Mouse (Mus musculus) C2C12 (cell line): ENCODE measurements around the gene Ets1.

Experiments used
- CTCF ChIP-seq: IDR thresholded peaks from one replicate; pipeline ENCODE4 v1.5.1; 2011; ENCODE audit not compliant: control insufficient read depth, insufficient read depth, insufficient read length
- MYOG ChIP-seq: IDR thresholded peaks from one replicate; pipeline ENCODE4 v1.6.1; 2011; ENCODE audit not compliant: control insufficient read depth, insufficient read length; ENCODE audit errors: extremely low read depth
- USF1 ChIP-seq: IDR thresholded peaks from one replicate; pipeline ENCODE4 v1.6.1; 2011; ENCODE audit warnings: low read depth, mild to moderate bottlenecking, control low read depth, moderate library complexity

DNA sequence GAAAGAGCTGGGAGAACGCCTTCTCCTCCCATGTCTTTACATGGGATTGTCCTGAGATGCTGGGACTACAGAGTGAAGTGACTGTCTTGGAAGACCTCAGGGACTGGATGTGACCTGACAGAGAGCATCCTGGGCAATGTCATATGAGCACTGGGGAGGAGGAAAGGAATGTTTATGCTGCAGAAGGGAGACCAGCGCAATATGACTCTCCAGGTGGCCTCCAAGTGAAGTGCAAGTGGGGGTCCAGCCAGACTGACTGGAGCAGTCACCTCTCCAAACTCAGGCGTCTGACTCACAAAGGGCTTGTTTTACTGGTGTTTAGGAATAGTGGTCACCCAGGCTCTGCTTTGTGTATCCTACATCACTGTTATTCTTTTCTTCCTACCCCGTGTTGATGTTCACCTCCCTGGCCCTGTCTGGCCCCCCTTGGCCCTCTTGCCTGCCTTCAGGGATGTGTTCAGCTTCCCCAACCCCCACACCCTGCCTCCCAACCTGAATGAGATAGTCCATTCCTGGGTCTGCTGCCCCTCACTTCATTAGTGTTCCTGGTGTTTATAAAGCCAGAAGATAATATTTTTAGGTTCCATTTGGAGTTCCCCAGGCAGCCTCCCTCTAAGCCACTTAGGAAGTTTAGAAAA, 42.2 kb downstream of the Ets1 start:
- no peak for TF ChIP-seq USF1
- TF ChIP-seq CTCF: no peak
- TF ChIP-seq MYOG: no peak
